ENCODE assay signal across 9 mouse cellular contexts in genomic region chr16:56800469-56800868, GRCm38 (mm10). TPM values are rescaled to one million over a fixed set of nuclear protein-coding genes. Genes with fewer than 3 reads are reported as not detected.
A peak's percentile ranks its signal among the peaks of the same experiment; 100 is the strongest.
DNase-seq lines count a peak whose midpoint lies in the region; ATAC-seq and TF ChIP-seq lines count a peak whose summit lies in the region.
"Had no signal": no experiment of that assay in that cellular context is flagged by ENCODE, and none has a peak within 500 bp of the region (broad histone marks: within the 10 kb centered on the region; RNA-seq: fewer than 3 reads in every experiment).

No protein-coding gene starts in this region.

- H3K9me3 ChIP-seq in limb, embryonic 14.5 days (ENCODE audit: control insufficient read depth, low read length): no peaks in the 10 kb centered on the region
- H3K9me3 ChIP-seq in limb, embryonic 10.5 days (replicated peaks): no peaks in the 10 kb centered on the region
- H3K9me3 ChIP-seq: limb, embryonic 13.5 days had no signal

- TF ChIP-seq POLR2A in limb, embryonic 14.5 days (IDR thresholded peaks at IDR 0.05; ENCODE audit: borderline replicate concordance, extremely low read depth, insufficient read depth, insufficient read length): no peak
- TF ChIP-seq POLR2A in thymus, adult 2 months (IDR thresholded peaks at IDR 0.05; ENCODE audit: control insufficient read depth, extremely low read depth, insufficient read depth, low read length, poor library complexity): no peak

- no peak for DNase-seq in cerebellum, postnatal 25 days
- peak; percentile 64 for DNase-seq in limb, embryonic 14.5 days (ENCODE audit: low spot score)
- no peak for DNase-seq in limb, embryonic 10.5 days (ENCODE audit: low spot score)
- peak; percentile 61 for DNase-seq in embryo, embryonic 10.5 days (ENCODE audit: low spot score)
- DNase-seq in thymus, adult 2 months: no peak
- no peak for DNase-seq in adrenal gland, postnatal 25 days

- no peak for TF ChIP-seq CTCF in thymus, adult 2 months (IDR thresholded peaks at IDR 0.05; ENCODE audit: borderline replicate concordance, control insufficient read depth, extremely low read depth, insufficient read depth, low read length, poor library complexity)

- WGBS in limb, embryonic 14.5 days: 44% methylated on average over 2 of the region's 2 CpGs
- 55% methylated on average over 2 of the region's 2 CpGs for WGBS in limb, embryonic 10.5 days
- 44% methylated on average over 2 of the region's 2 CpGs for WGBS in thymus, adult 2 months

- H3K4me3 ChIP-seq in limb, embryonic 14.5 days (replicated peaks; ENCODE audit: low read length): no peak overlapping the region
- H3K4me3 ChIP-seq in limb, embryonic 10.5 days: no peak overlapping the region
- H3K4me3 ChIP-seq in thymus, adult 2 months (ENCODE audit: control insufficient read depth, insufficient read depth, low read length): no peak overlapping the region
- H3K4me3 ChIP-seq: limb, embryonic 13.5 days had no signal

- no peak overlapping the region for H3K9ac ChIP-seq in limb, embryonic 14.5 days (ENCODE audit: low read depth, low read length, severe bottlenecking)
- H3K9ac ChIP-seq: limb, embryonic 13.5 days had no signal

- no peaks in the 10 kb centered on the region for H3K4me1 ChIP-seq in limb, embryonic 14.5 days (ENCODE audit: control insufficient read depth, insufficient read depth, low read length)
- no peaks in the 10 kb centered on the region for H3K4me1 ChIP-seq in limb, embryonic 10.5 days
- no peaks in the 10 kb centered on the region for H3K4me1 ChIP-seq in thymus, adult 2 months (replicated peaks; ENCODE audit: control insufficient read depth, insufficient read depth, low read length)
- H3K4me1 ChIP-seq: limb, embryonic 13.5 days had no signal

- ATAC-seq in cerebellum, adult (ENCODE audit: insufficient number of reproducible peaks, low FRiP score, low TSS enrichment): peak; percentile 45; the same call in 1 of the 2 replicates
- ATAC-seq in limb, embryonic 14.5 days (ENCODE audit: low FRiP score, low read depth): no peak
- 0 out of 2 replicates have a peak, but pooled peaks have one; percentile 19 for ATAC-seq in neutrophil, adult 5-6 weeks (ENCODE audit: extremely low read depth, insufficient number of reproducible peaks, low FRiP score, poor library complexity, severe bottlenecking)

- H3K27ac ChIP-seq in limb, embryonic 14.5 days (replicated peaks; ENCODE audit: low read depth, low read length): no peak overlapping the region
- no peak overlapping the region for H3K27ac ChIP-seq in limb, embryonic 10.5 days
- H3K27ac ChIP-seq in thymus, adult 2 months (ENCODE audit: control insufficient read depth, insufficient read depth, low read length): no peak overlapping the region
- H3K27ac ChIP-seq: limb, embryonic 13.5 days had no signal

- H3K4me2 ChIP-seq in limb, embryonic 14.5 days (replicated peaks; ENCODE audit: low read depth, low read length, severe bottlenecking): no peak overlapping the region
- H3K4me2 ChIP-seq: limb, embryonic 13.5 days had no signal

- no peaks in the 10 kb centered on the region for H3K36me3 ChIP-seq in limb, embryonic 14.5 days (ENCODE audit: control insufficient read depth, insufficient read depth, low read length)
- H3K36me3 ChIP-seq in limb, embryonic 10.5 days: no peaks in the 10 kb centered on the region
- no peaks in the 10 kb centered on the region for H3K36me3 ChIP-seq in thymus, adult 2 months (ENCODE audit: control insufficient read depth, insufficient read depth, low read length)
- H3K36me3 ChIP-seq: limb, embryonic 13.5 days had no signal

- no peaks in the 10 kb centered on the region for H3K27me3 ChIP-seq in limb, embryonic 14.5 days (ENCODE audit: control insufficient read depth, insufficient read depth, low read length)
- H3K27me3 ChIP-seq in limb, embryonic 10.5 days (ENCODE audit: low read depth, poor library complexity, severe bottlenecking): no peaks in the 10 kb centered on the region
- H3K27me3 ChIP-seq in thymus, adult 2 months (ENCODE audit: control insufficient read depth, insufficient read depth, low read length): no peaks in the 10 kb centered on the region
- H3K27me3 ChIP-seq: limb, embryonic 13.5 days had no signal

RNA-seq across cellular contexts. Expression of gene Adgrg7, which starts 4.8 kb away (rescaled TPM):
- 0.03 and 0.09 TPM in 2 replicates for polyA plus RNA-seq in limb, embryonic 14.5 days (2012; rRNA removed)
- not detected in 2 replicates for polyA plus RNA-seq in limb, embryonic 14.5 days (2014; fragmentation: Nextera tagmentation; extraction: Ambion mirVana)
- not detected in 2 replicates for polyA plus RNA-seq in limb, embryonic 10.5 days (2016; fragmentation: Nextera tagmentation; extraction: Ambion mirVana)
- total RNA-seq in neutrophil, adult 5-6 weeks (2017): not detected in 2 replicates
- polyA plus RNA-seq in thymus, adult 2 months (2012; rRNA removed): 0.15 and 0.38 TPM in 2 replicates
- total RNA-seq in adrenal gland, postnatal 25 days (2021): not detected in 2 replicates
- polyA plus RNA-seq: limb, embryonic 13.5 days had no signal

Comparison
In these comparisons a context has a peak if more than half of its experiments do, and no peak if none do; other contexts are left out.
1. DNase-seq: peak in limb, embryonic 14.5 days (single experiment) and embryo, embryonic 10.5 days (single experiment); none in cerebellum, postnatal 25 days (0 of 2), limb, embryonic 10.5 days (single experiment), thymus, adult 2 months (single experiment) and adrenal gland, postnatal 25 days (single experiment).